Mouse (Mus musculus): Measurements from ENCODE around the gene Cyp2w1.

DNA sequence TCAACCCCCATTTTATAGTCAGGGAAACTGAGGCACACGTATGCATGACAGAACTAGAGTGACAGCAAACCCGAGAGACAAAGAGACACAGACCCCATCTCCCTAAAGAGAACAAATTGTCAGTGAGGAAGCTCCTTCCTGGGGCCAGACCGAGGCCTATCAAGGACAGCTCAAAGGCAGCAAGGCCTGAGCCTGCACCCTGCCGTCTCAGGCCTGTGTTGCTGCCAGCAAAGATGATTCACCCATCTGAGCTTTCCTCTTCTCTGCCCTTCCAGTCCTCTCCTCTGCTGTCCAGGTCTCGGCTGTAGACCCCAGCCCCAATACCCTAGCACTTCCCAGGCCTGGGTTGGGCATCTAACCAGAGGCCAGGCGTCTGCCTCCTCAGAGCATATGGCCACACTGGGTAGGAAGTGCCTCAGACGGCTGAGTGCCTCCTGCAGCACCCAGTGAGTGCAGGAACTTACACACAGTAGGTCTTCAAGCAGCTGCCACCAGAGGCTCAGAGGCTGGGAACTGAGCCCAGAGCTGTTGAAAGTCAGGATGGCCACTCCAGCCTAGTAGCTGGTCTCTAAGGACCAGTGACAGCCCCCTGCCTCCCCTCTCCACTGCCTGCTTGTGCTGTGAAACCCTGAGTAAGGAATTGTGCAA is 25.3 kb upstream of the Cyp2w1 start:
- TF ChIP-seq EP300 (IDR thresholded peaks at IDR 0.05; ENCODE audit: insufficient read depth, low read depth, low read length) (no peak), CTCF (IDR thresholded peaks at IDR 0.05; ENCODE audit: low read depth, low read length) (no peak)
